Mouse (Mus musculus): Measurements from ENCODE around the gene Kif16b.

DNA sequence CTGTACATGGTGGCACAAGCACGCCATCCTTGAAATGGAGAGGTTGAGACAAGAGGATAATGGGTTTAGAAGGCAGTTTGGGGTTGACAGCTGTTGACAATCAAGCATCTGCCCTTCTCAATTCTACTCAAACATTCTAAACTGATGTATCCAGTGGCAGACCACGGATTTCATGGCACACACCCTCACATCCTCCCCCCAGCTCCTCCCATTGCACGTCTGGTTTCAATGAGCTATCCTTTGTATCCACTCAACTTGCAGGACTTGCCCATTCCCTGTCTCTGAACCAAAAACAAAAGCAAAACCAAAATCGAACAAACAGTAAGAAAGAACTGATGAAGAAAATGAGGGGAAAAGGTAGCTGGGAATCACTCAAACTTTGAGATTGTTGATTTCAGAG lies 183.7 kb downstream of the Kif16b start:
- TF ChIP-seq POLR2A (IDR thresholded peaks at IDR 0.05; ENCODE audit: borderline replicate concordance, control insufficient read depth, low read depth, low read length) (no peak), CTCF (IDR thresholded peaks at IDR 0.05; ENCODE audit: control insufficient read depth, insufficient read depth, low read length) (no peak)

Measured in bone marrow, adult 2 months (tissue).